Comparison of ENCODE assay signal across 8 mouse cellular contexts in genomic region chr19:23134441-23135301, GRCm38 (mm10). TPM values are rescaled to one million over a fixed set of nuclear protein-coding genes. Genes with fewer than 3 reads are reported as not detected.
DNase-seq lines count a peak whose midpoint lies in the region; ATAC-seq and TF ChIP-seq lines count a peak whose summit lies in the region.

No protein-coding gene starts in this region.

- peaks cover 6% of the 10 kb centered on the region; the same call in 1 of the 2 replicates for H3K4me1 ChIP-seq in cortical plate, adult 2 months (ENCODE audit: control insufficient read depth, insufficient read depth, low read length)

- peak; percentile 16 for ATAC-seq in activated CD4-positive, CD25-positive, alpha-beta regulatory T cell, adult 4 months
- peak; percentile 54 for ATAC-seq in megakaryocyte progenitor cell, adult 5-6 weeks (replicated peaks; ENCODE audit: poor library complexity)

- no peak; the same call in 1 of the 2 replicates for TF ChIP-seq POLR2A in cortical plate, adult 2 months (IDR thresholded peaks at IDR 0.05; ENCODE audit: extremely low read depth, insufficient read depth, low read length)

- intact Hi-C loops in left cerebral cortex, postnatal 14 days (cut with DNase I), result loop anchor here (1.0 to 10.0 kb wide), 7 partner anchors 8 to 218 kb away; no protein-coding TSS in a partner anchor

- H3K27ac ChIP-seq in cortical plate, adult 2 months (ENCODE audit: insufficient read depth, low read length), result peak overlapping the region; percentile 99

- TF ChIP-seq CTCF in cortical plate, adult 2 months (IDR thresholded peaks at IDR 0.05; ENCODE audit: extremely low read depth, insufficient read depth, low read length), result no peak

- H3K4me3 ChIP-seq in cortical plate, adult 2 months (ENCODE audit: insufficient read depth, low read length), result peak overlapping the region; percentile 30

- DNase-seq in gastrocnemius, adult 8-10 months (ENCODE audit: low spot score in 2 of 2), result peak; percentile 92 to 95
- peak; percentile 53 for DNase-seq in induced T-regulatory cell, adult 2 months (ENCODE audit: low read depth)
- peak; percentile 85 to 92 for DNase-seq in left cerebral cortex, postnatal 14 days (ENCODE audit: low spot score in 2 of 2)
- DNase-seq in right cerebral cortex, postnatal 10 days (ENCODE audit: low spot score in 2 of 2), result peak; percentile 93
- peak; percentile 82 for DNase-seq in urinary bladder, postnatal 25 days (ENCODE audit: low spot score)

RNA-seq across cellular contexts. Expression of gene Klf9, which starts 6.4 kb away (rescaled TPM):
- polyA plus RNA-seq in activated CD4-positive, CD25-positive, alpha-beta regulatory T cell, adult 4 months (2017; shearing (Covaris generic)), result 1 to 10 TPM; 1.7 to 2.8 TPM
- polyA plus RNA-seq in cortical plate, adult 2 months (2012; rRNA removed), result 112 and 121 TPM in 2 replicates
- total RNA-seq in gastrocnemius, adult 8-10 months (2022), result 100 to 1,000 TPM; 108 to 165 (median 128) TPM
- 100 to 1,000 TPM; 206 to 251 TPM for total RNA-seq in left cerebral cortex, postnatal 14 days (2021)
- total RNA-seq in megakaryocyte progenitor cell, adult 5-6 weeks (2015), result 19.0 and 20.1 TPM in 2 replicates
- total RNA-seq in megakaryocyte progenitor cell, adult 5-6 weeks (2017), result 13.3 and 16.0 TPM in 2 replicates

Comparison
In these comparisons a context has a peak if more than half of its experiments do, and no peak if none do; other contexts are left out.
1. Peak in every context shown above with its lines: DNase-seq, ATAC-seq, H3K4me3 ChIP-seq and H3K27ac ChIP-seq.
2. RNA of gene Klf9, which starts 6.4 kb away (total RNA-seq): 206 to 251 TPM in left cerebral cortex, postnatal 14 days and 108 to 165 TPM in gastrocnemius, adult 8-10 months; 13.3 to 20.1 TPM in megakaryocyte progenitor cell, adult 5-6 weeks; every median in the first group is over 4 times any median in the second.